Mouse (Mus musculus): ENCODE data around the gene Fam129c. TPM values are rescaled to one million over a fixed set of nuclear protein-coding genes. Genes with fewer than 3 reads are reported as not detected.
A peak's percentile ranks its signal among the peaks of the same experiment; 100 is the strongest.

Fam129c gene
- polyA plus RNA-seq, 1 experiment, result 4.5 TPM

GRCm38 (mm10) chr8:71594324-71594722, 3.1 kb upstream of the Fam129c start:
- WGBS, result 99% methylated on average over 4 of the region's 4 CpGs
- no peak overlapping the region for H3K27ac ChIP-seq (ENCODE audit: insufficient read depth, low read depth, low read length)
- peaks cover 15% of the 10 kb centered on the region for H3K4me1 ChIP-seq (ENCODE audit: control insufficient read depth, insufficient read depth, insufficient read length, low read length)
- H3K27me3 ChIP-seq (ENCODE audit: control insufficient read depth, insufficient read depth, low read length), result no peaks in the 10 kb centered on the region; the same call in 1 of the 2 replicates
- no peak for TF ChIP-seq POLR2A (IDR thresholded peaks at IDR 0.05; ENCODE audit: low read depth, low read length)
- H3K36me3 ChIP-seq (ENCODE audit: control insufficient read depth, insufficient read depth, low read length), result no peaks in the 10 kb centered on the region
- H3K4me3 ChIP-seq (ENCODE audit: low read depth, low read length), result no peak overlapping the region

- 11% methylated on average over 27 of the region's 27 CpGs for WGBS
- Histone ChIP-seq H3K4me1 (ENCODE audit: control insufficient read depth, insufficient read depth, insufficient read length, low read length) (peaks cover 10% of the 10 kb centered on the region), H3K36me3 (ENCODE audit: control insufficient read depth, insufficient read depth, low read length) (no peaks in the 10 kb centered on the region), H3K27ac (ENCODE audit: insufficient read depth, low read depth, low read length) (no peak overlapping the region), H3K27me3 (ENCODE audit: control insufficient read depth, insufficient read depth, low read length) (no peaks in the 10 kb centered on the region; the same call in 1 of the 2 replicates), H3K4me3 (ENCODE audit: low read depth, low read length) (no peak overlapping the region)
- TF ChIP-seq CTCF (IDR thresholded peaks at IDR 0.05; ENCODE audit: extremely low read depth, insufficient read length, insufficient replicate concordance, low read depth, low read length), result peak; percentile 98
- TF ChIP-seq POLR2A (IDR thresholded peaks at IDR 0.05; ENCODE audit: low read depth, low read length), result no peak
Observed at GRCm38 (mm10) chr8:71595862-71596261, 1.6 kb upstream of the Fam129c start.

GRCm38 (mm10) chr8:71596384-71596783, 1.1 kb upstream of the Fam129c start:
- Histone ChIP-seq H3K27ac (ENCODE audit: insufficient read depth, low read depth, low read length) (no peak overlapping the region), H3K27me3 (ENCODE audit: control insufficient read depth, insufficient read depth, low read length) (no peaks in the 10 kb centered on the region; the same call in 1 of the 2 replicates), H3K4me3 (ENCODE audit: low read depth, low read length) (no peak overlapping the region), H3K36me3 (ENCODE audit: control insufficient read depth, insufficient read depth, low read length) (no peaks in the 10 kb centered on the region), H3K4me1 (ENCODE audit: control insufficient read depth, insufficient read depth, insufficient read length, low read length) (peaks cover 7% of the 10 kb centered on the region)
- 58% methylated on average over 6 of the region's 6 CpGs for whole genome bisulfite sequencing
- TF ChIP-seq POLR2A (IDR thresholded peaks at IDR 0.05; ENCODE audit: low read depth, low read length), result no peak

- peaks cover 7% of the 10 kb centered on the region for H3K4me1 ChIP-seq (ENCODE audit: control insufficient read depth, insufficient read depth, insufficient read length, low read length)
- TF ChIP-seq CTCF (IDR thresholded peaks at IDR 0.05; ENCODE audit: extremely low read depth, insufficient read length, insufficient replicate concordance, low read depth, low read length), result no peak
- no peak for TF ChIP-seq POLR2A (IDR thresholded peaks at IDR 0.05; ENCODE audit: low read depth, low read length)
- no peaks in the 10 kb centered on the region for H3K36me3 ChIP-seq (ENCODE audit: control insufficient read depth, insufficient read depth, low read length)
- H3K27ac ChIP-seq (ENCODE audit: insufficient read depth, low read depth, low read length), result no peak overlapping the region
- H3K27me3 ChIP-seq (ENCODE audit: control insufficient read depth, insufficient read depth, low read length), result peaks cover under 1% of the 10 kb centered on the region
- no peak overlapping the region for H3K4me3 ChIP-seq (ENCODE audit: low read depth, low read length)
- 63% methylated on average over 4 of the region's 4 CpGs for WGBS
Observed at GRCm38 (mm10) chr8:71596798-71597197, 650 bp upstream of the Fam129c start.

- TF ChIP-seq POLR2A (IDR thresholded peaks at IDR 0.05; ENCODE audit: low read depth, low read length) (no peak), CTCF (IDR thresholded peaks at IDR 0.05; ENCODE audit: extremely low read depth, insufficient read length, insufficient replicate concordance, low read depth, low read length) (no peak)
- H3K27me3 ChIP-seq (ENCODE audit: control insufficient read depth, insufficient read depth, low read length), result peaks cover 6% of the 10 kb centered on the region
- H3K27ac ChIP-seq (ENCODE audit: insufficient read depth, low read depth, low read length), result no peak overlapping the region
- H3K36me3 ChIP-seq (ENCODE audit: control insufficient read depth, insufficient read depth, low read length), result no peaks in the 10 kb centered on the region
- H3K4me1 ChIP-seq (ENCODE audit: control insufficient read depth, insufficient read depth, insufficient read length, low read length), result peaks cover 12% of the 10 kb centered on the region
- no peak overlapping the region for H3K4me3 ChIP-seq (ENCODE audit: low read depth, low read length)
Observed at GRCm38 (mm10) chr8:71598375-71598774, 927 bp downstream of the Fam129c start.

- H3K27ac ChIP-seq (ENCODE audit: insufficient read depth, low read depth, low read length), result no peak overlapping the region
- TF ChIP-seq CTCF (IDR thresholded peaks at IDR 0.05; ENCODE audit: extremely low read depth, insufficient read length, insufficient replicate concordance, low read depth, low read length), result no peak
- no peak for TF ChIP-seq POLR2A (IDR thresholded peaks at IDR 0.05; ENCODE audit: low read depth, low read length)
- 93% methylated on average over 5 of the region's 5 CpGs for WGBS
- no peaks in the 10 kb centered on the region for H3K36me3 ChIP-seq (ENCODE audit: control insufficient read depth, insufficient read depth, low read length)
- H3K27me3 ChIP-seq (ENCODE audit: control insufficient read depth, insufficient read depth, low read length), result peaks cover 6% of the 10 kb centered on the region
- H3K4me1 ChIP-seq (ENCODE audit: control insufficient read depth, insufficient read depth, insufficient read length, low read length), result peaks cover 14% of the 10 kb centered on the region
- H3K4me3 ChIP-seq (ENCODE audit: low read depth, low read length), result no peak overlapping the region
Observed at GRCm38 (mm10) chr8:71598841-71599240, 1.4 kb downstream of the Fam129c start.

GRCm38 (mm10) chr8:71601939-71602665, 4.7 kb downstream of the Fam129c start:
- H3K4me3 ChIP-seq (ENCODE audit: low read depth, low read length), result peak overlapping the region; percentile 50
- H3K27me3 ChIP-seq (ENCODE audit: control insufficient read depth, insufficient read depth, low read length), result peaks cover 6% of the 10 kb centered on the region
- 7% methylated on average over 65 of the region's 65 CpGs for WGBS
- H3K27ac ChIP-seq (ENCODE audit: insufficient read depth, low read depth, low read length), result no peak overlapping the region
- peaks cover 14% of the 10 kb centered on the region for H3K4me1 ChIP-seq (ENCODE audit: control insufficient read depth, insufficient read depth, insufficient read length, low read length)
- TF ChIP-seq CTCF (IDR thresholded peaks at IDR 0.05; ENCODE audit: extremely low read depth, insufficient read length, insufficient replicate concordance, low read depth, low read length), result no peak
- TF ChIP-seq POLR2A (IDR thresholded peaks at IDR 0.05; ENCODE audit: low read depth, low read length), result no peak
- H3K36me3 ChIP-seq (ENCODE audit: control insufficient read depth, insufficient read depth, low read length), result no peaks in the 10 kb centered on the region
